Mouse (Mus musculus) mouse trophoblast stem cell (cell line): ENCODE measurements at regions not wholly inside any gene's neighbourhood (a gene's known extent, or its start where the extent isn't known, plus 50 kb on each side); places are given as distances from the start of the nearest gene placed in this dataset.

Experiments
- in situ Hi-C, 2 experiments: fragments of 300-500 bp; cut with MseI, MboI; formaldehyde crosslinking; loops; 2 replicates in 1 of 2; 3 replicates in 1 of 2; pipeline ENCODE4 v1.15.1; 2025

GRCm38 (mm10) chr3:54597326-54598274 is 95.0 kb upstream of the Supt20 start:
- in situ Hi-C loops: no loop called here

DNA sequence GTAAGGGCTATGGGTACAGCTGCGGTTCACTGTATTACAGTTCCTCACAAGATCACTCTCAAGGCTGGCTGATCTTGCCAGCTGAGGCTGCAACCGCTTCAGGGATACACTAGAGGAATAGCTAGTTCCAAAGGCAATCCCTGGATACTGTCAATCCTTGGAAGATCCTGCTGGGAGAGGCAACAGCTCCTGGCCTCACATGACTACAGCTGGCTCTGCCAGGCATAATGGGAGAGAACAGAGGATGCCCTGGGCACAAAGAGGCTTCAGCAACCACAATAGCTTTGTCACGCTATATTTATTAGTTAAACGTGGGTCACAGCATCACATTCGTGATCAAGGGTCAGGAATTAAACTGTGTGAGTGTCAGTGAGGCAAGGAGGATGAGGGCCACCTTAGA is 94.3 kb upstream of the Supt20 start:
- in situ Hi-C loops: no loop called here

DNA sequence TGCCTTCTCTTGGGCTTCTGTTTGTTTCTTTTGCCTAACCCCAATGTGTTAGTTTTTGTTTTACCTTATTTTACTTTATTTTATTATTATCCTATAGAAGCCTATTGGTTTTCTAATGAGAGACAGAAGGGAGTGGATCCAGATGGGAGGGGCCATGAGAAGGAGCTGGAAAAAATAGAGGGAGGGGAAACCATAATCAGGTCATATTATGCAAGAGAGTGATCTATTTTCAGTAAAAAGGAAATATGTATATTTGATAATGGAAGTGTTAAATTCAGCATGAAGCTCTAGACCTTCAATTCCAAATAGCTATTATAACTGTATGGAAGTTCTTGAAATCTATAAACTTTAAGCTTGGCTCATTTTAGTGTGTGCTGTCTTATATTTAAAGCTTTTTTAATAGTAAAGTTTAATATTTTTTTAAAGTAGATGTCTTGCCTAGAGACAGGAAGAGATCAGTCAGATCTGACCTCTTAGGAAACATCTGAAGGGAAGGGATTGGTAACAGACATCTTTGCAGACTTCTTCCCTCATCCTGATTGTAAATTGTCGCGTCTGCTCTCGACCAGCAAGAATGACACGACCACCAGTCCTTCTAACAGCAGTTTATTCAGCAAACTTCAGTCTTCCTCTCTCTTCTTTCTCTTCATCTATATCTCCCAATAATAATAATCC is 87.8 kb upstream of the Supt20 start:
- in situ Hi-C loops: no loop called here

DNA sequence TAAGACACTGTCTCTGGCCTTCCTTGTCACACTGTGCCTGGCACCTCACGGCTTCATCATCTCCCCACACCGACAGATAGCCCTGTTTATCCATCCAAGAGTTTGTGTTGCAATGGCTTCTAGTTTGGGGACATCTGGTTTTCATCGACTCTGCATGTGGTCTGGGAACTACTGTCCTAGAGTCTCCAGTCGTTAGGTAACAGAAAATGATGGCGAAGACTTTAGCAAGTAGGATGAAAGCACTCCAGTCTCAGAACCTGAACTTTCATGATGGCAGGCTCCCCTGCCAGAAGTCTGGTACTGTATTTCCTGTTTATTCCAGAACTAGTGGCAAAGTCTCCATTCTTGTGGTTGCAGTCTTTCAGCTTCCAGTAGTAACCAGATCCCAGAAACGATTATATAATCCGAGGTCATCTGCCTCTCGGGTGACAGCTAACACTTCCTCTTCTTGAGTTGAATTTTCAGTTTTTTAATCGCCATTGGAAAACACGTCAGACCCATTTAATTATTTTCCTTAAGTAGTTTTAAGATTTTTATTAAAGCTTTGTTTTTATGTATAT is 81.1 kb upstream of the Supt20 start:
- in situ Hi-C loops: no loop called here

- in situ Hi-C loops: no loop called here
Observed at GRCm38 (mm10) chr3:54613845-54614244, 78.8 kb upstream of the Supt20 start.

DNA sequence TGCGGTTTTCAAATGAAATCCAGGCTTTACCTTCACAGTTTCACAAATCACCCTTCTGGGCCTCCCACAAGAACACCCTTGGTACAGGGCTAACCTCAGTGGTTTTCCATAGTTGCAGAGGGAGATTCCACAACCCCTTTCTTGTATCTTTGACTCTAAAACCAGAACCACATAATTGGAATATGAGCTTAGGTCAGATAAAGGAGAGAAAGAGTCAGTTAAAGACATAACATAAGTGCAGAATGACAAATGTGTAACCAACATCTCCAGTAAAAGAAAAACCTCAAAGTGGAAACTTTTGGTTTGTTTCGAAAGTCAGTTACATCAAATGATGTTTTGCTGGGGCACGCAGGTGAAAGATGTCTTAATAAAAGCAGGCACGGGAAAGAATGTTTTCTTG is 75.3 kb upstream of the Supt20 start:
- in situ Hi-C loops: no loop called here

DNA sequence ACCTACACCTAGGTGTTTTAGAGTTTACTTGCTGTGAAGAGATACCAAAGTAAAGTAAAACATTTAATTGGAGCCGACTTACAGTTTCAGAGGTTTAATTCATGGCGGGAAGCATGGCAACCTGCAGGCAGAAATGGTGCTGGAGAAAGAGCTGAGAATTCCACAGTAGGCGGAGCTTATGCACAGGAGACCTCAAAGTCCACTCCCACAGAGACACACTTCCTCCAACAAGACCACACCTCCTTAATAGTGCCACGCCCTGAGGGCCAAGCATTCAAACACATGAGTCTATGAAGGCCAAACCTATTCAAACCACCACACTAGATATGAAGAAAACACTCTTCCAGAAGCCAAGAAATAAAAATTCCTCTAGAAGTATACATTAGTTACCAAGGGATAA is 74.3 kb upstream of the Supt20 start:
- in situ Hi-C loops: no loop called here

GRCm38 (mm10) chr3:54630254-54630653 is 62.4 kb upstream of the Supt20 start:
- in situ Hi-C loops: no loop called here

GRCm38 (mm10) chr3:54632731-54633130 is 59.9 kb upstream of the Supt20 start:
- in situ Hi-C loops: no loop called here

- in situ Hi-C loops: no loop called here
Observed at GRCm38 (mm10) chr3:54633446-54633845, 59.2 kb upstream of the Supt20 start.

- in situ Hi-C loops: no loop called here
Observed at GRCm38 (mm10) chr3:54634456-54634855, 58.2 kb upstream of the Supt20 start.
